Mouse (Mus musculus): ENCODE measurements around the gene Olfr92. TPM values are rescaled to one million over a fixed set of nuclear protein-coding genes. Genes with fewer than 3 reads are reported as not detected.

Gene Olfr92
- not detected for polyA plus RNA-seq (2014; fragmentation: Illumina TruSeq; extraction: RNeasy Lipid Tissue Mini Kit (QIAGEN cat#74804); ENCODE audit: low read depth, low replicate concordance)

GRCm38 (mm10) chr17:37119988-37120387, at the start of gene Olfr92:
Olfr92 (minus strand) TSS chr17:37120088.

GRCm38 (mm10) chr17:37161394-37161793, 41.5 kb upstream of the Olfr92 start, which contains the start of gene Olfr93:
Olfr93 (minus strand) TSS chr17:37161494.

GRCm38 (mm10) chr17:37098178-37098577, 21.7 kb downstream of the Olfr92 start, which contains the start of gene Olfr91:
Olfr91 (minus strand) TSS chr17:37098278.

GRCm38 (mm10) chr17:37088399-37088798, 31.5 kb downstream of the Olfr92 start, which contains the start of gene Olfr90:
Olfr90 (minus strand) TSS chr17:37088499.

Other genes with a start within 250 kb of the Olfr92 start
- not detected for gene Trim40, start 230.0 kb downstream of the Olfr92 start, polyA plus RNA-seq (2014; fragmentation: Illumina TruSeq; extraction: RNeasy Lipid Tissue Mini Kit (QIAGEN cat#74804); ENCODE audit: low read depth, low replicate concordance)
- not detected for gene Trim31, start 222.0 kb downstream of the Olfr92 start, polyA plus RNA-seq (2014; fragmentation: Illumina TruSeq; extraction: RNeasy Lipid Tissue Mini Kit (QIAGEN cat#74804); ENCODE audit: low read depth, low replicate concordance)
- gene Rnf39, start 177.2 kb downstream of the Olfr92 start, polyA plus RNA-seq (2014; fragmentation: Illumina TruSeq; extraction: RNeasy Lipid Tissue Mini Kit (QIAGEN cat#74804); ENCODE audit: low read depth, low replicate concordance): 3.8 TPM
- 6.2 TPM for gene Ppp1r11, start 168.3 kb downstream of the Olfr92 start, polyA plus RNA-seq (2014; fragmentation: Illumina TruSeq; extraction: RNeasy Lipid Tissue Mini Kit (QIAGEN cat#74804); ENCODE audit: low read depth, low replicate concordance)
- gene Znrd1, start 161.5 kb downstream of the Olfr92 start, polyA plus RNA-seq (2014; fragmentation: Illumina TruSeq; extraction: RNeasy Lipid Tissue Mini Kit (QIAGEN cat#74804); ENCODE audit: low read depth, low replicate concordance): 10.4 TPM
- gene Znrd1as, start 161.5 kb downstream of the Olfr92 start, polyA plus RNA-seq (2014; fragmentation: Illumina TruSeq; extraction: RNeasy Lipid Tissue Mini Kit (QIAGEN cat#74804); ENCODE audit: low read depth, low replicate concordance): 30.8 TPM
- not detected for gene 2410137M14Rik, start 138.9 kb downstream of the Olfr92 start, polyA plus RNA-seq (2014; fragmentation: Illumina TruSeq; extraction: RNeasy Lipid Tissue Mini Kit (QIAGEN cat#74804); ENCODE audit: low read depth, low replicate concordance)
- gene H2-M5, start 130.6 kb downstream of the Olfr92 start, polyA plus RNA-seq (2014; fragmentation: Illumina TruSeq; extraction: RNeasy Lipid Tissue Mini Kit (QIAGEN cat#74804); ENCODE audit: low read depth, low replicate concordance): not detected
- gene Zfp57, start 118.9 kb downstream of the Olfr92 start, polyA plus RNA-seq (2014; fragmentation: Illumina TruSeq; extraction: RNeasy Lipid Tissue Mini Kit (QIAGEN cat#74804); ENCODE audit: low read depth, low replicate concordance): 1.9 TPM
- not detected for gene Mog, start 96.7 kb downstream of the Olfr92 start, polyA plus RNA-seq (2014; fragmentation: Illumina TruSeq; extraction: RNeasy Lipid Tissue Mini Kit (QIAGEN cat#74804); ENCODE audit: low read depth, low replicate concordance)
- gene Gabbr1, start 74.1 kb downstream of the Olfr92 start, polyA plus RNA-seq (2014; fragmentation: Illumina TruSeq; extraction: RNeasy Lipid Tissue Mini Kit (QIAGEN cat#74804); ENCODE audit: low read depth, low replicate concordance): 2.8 TPM
- gene Olfr90, start 31.6 kb downstream of the Olfr92 start, polyA plus RNA-seq (2014; fragmentation: Illumina TruSeq; extraction: RNeasy Lipid Tissue Mini Kit (QIAGEN cat#74804); ENCODE audit: low read depth, low replicate concordance): not detected
- gene Olfr91, start 21.8 kb downstream of the Olfr92 start, polyA plus RNA-seq (2014; fragmentation: Illumina TruSeq; extraction: RNeasy Lipid Tissue Mini Kit (QIAGEN cat#74804); ENCODE audit: low read depth, low replicate concordance): not detected
- not detected for gene Olfr93, start 41.4 kb upstream of the Olfr92 start, polyA plus RNA-seq (2014; fragmentation: Illumina TruSeq; extraction: RNeasy Lipid Tissue Mini Kit (QIAGEN cat#74804); ENCODE audit: low read depth, low replicate concordance)
- 0.61 TPM for gene Ubd, start 73.8 kb upstream of the Olfr92 start, polyA plus RNA-seq (2014; fragmentation: Illumina TruSeq; extraction: RNeasy Lipid Tissue Mini Kit (QIAGEN cat#74804); ENCODE audit: low read depth, low replicate concordance)
- gene Olfr94, start 80.9 kb upstream of the Olfr92 start, polyA plus RNA-seq (2014; fragmentation: Illumina TruSeq; extraction: RNeasy Lipid Tissue Mini Kit (QIAGEN cat#74804); ENCODE audit: low read depth, low replicate concordance): not detected
- not detected for gene Olfr95, start 93.0 kb upstream of the Olfr92 start, polyA plus RNA-seq (2014; fragmentation: Illumina TruSeq; extraction: RNeasy Lipid Tissue Mini Kit (QIAGEN cat#74804); ENCODE audit: low read depth, low replicate concordance)
- not detected for gene Olfr96, start 100.1 kb upstream of the Olfr92 start, polyA plus RNA-seq (2014; fragmentation: Illumina TruSeq; extraction: RNeasy Lipid Tissue Mini Kit (QIAGEN cat#74804); ENCODE audit: low read depth, low replicate concordance)
- not detected for gene Olfr97, start 117.2 kb upstream of the Olfr92 start, polyA plus RNA-seq (2014; fragmentation: Illumina TruSeq; extraction: RNeasy Lipid Tissue Mini Kit (QIAGEN cat#74804); ENCODE audit: low read depth, low replicate concordance)
- gene Olfr98, start 143.7 kb upstream of the Olfr92 start, polyA plus RNA-seq (2014; fragmentation: Illumina TruSeq; extraction: RNeasy Lipid Tissue Mini Kit (QIAGEN cat#74804); ENCODE audit: low read depth, low replicate concordance): not detected
- gene H2-M3, start 150.1 kb upstream of the Olfr92 start, polyA plus RNA-seq (2014; fragmentation: Illumina TruSeq; extraction: RNeasy Lipid Tissue Mini Kit (QIAGEN cat#74804); ENCODE audit: low read depth, low replicate concordance): 1.0 TPM
- not detected for gene Olfr99, start 163.4 kb upstream of the Olfr92 start, polyA plus RNA-seq (2014; fragmentation: Illumina TruSeq; extraction: RNeasy Lipid Tissue Mini Kit (QIAGEN cat#74804); ENCODE audit: low read depth, low replicate concordance)
- gene Olfr101, start 184.2 kb upstream of the Olfr92 start, polyA plus RNA-seq (2014; fragmentation: Illumina TruSeq; extraction: RNeasy Lipid Tissue Mini Kit (QIAGEN cat#74804); ENCODE audit: low read depth, low replicate concordance): not detected
- not detected for gene Olfr102, start 197.0 kb upstream of the Olfr92 start, polyA plus RNA-seq (2014; fragmentation: Illumina TruSeq; extraction: RNeasy Lipid Tissue Mini Kit (QIAGEN cat#74804); ENCODE audit: low read depth, low replicate concordance)
- gene Olfr103, start 219.6 kb upstream of the Olfr92 start, polyA plus RNA-seq (2014; fragmentation: Illumina TruSeq; extraction: RNeasy Lipid Tissue Mini Kit (QIAGEN cat#74804); ENCODE audit: low read depth, low replicate concordance): not detected
- not detected for gene Olfr104-ps, start 239.5 kb upstream of the Olfr92 start, polyA plus RNA-seq (2014; fragmentation: Illumina TruSeq; extraction: RNeasy Lipid Tissue Mini Kit (QIAGEN cat#74804); ENCODE audit: low read depth, low replicate concordance)

All from liver, adult 10 weeks (tissue).